Mouse (Mus musculus) left cerebral cortex, adult 18-20 months (tissue): Measurements from ENCODE around the gene Gdf11. TPM values are rescaled to one million over a fixed set of nuclear protein-coding genes. Genes with fewer than 3 reads are reported as not detected.
A peak's percentile ranks its signal among the peaks of the same experiment; 100 is the strongest.

Experiments used
- DNase-seq, 2 experiments: peaks; one replicate each; pipeline ENCODE4 v3.0.0; 2021 to 2022; ENCODE audit warnings: low spot score in 2 of 2, mixed read lengths in 1 of 2
- total RNA-seq, 2 experiments: library from RNA; stranded (reverse); gene quantifications; 2 replicates each; pipeline ENCODE4 v1.2.3; 2021

The Gdf11 gene
- total RNA-seq, 2 experiments from 2014 or later, result 12.5 to 15.2 TPM

- DNase-seq, result no peak
Measured at GRCm38 (mm10) chr10:128920736-128921161, 29.2 kb upstream of the Gdf11 start.

- no peak for DNase-seq
Measured at GRCm38 (mm10) chr10:128919966-128920365, 28.4 kb upstream of the Gdf11 start.

- peak in 1 of 2 experiments; percentile 31 for DNase-seq
Measured at GRCm38 (mm10) chr10:128919203-128919631, 27.7 kb upstream of the Gdf11 start.

- peak in 1 of 2 experiments; percentile 50 for DNase-seq
Measured at GRCm38 (mm10) chr10:128918246-128918645, 26.7 kb upstream of the Gdf11 start.

- DNase-seq, result no peak
Measured at GRCm38 (mm10) chr10:128917400-128917799, 25.9 kb upstream of the Gdf11 start.

GRCm38 (mm10) chr10:128916665-128917064, 25.1 kb upstream of the Gdf11 start:
- no peak for DNase-seq

GRCm38 (mm10) chr10:128915550-128915949, 24.0 kb upstream of the Gdf11 start:
- DNase-seq, result no peak

GRCm38 (mm10) chr10:128913696-128914095, 22.2 kb upstream of the Gdf11 start:
- DNase-seq, result no peak

GRCm38 (mm10) chr10:128913219-128913618, 21.7 kb upstream of the Gdf11 start:
- peak; percentile 88 to 94 for DNase-seq

GRCm38 (mm10) chr10:128912791-128913190, 21.3 kb upstream of the Gdf11 start:
- DNase-seq, result no peak

GRCm38 (mm10) chr10:128912268-128912667, 20.8 kb upstream of the Gdf11 start:
- no peak for DNase-seq

GRCm38 (mm10) chr10:128911430-128911829, 19.9 kb upstream of the Gdf11 start:
- DNase-seq, result no peak

GRCm38 (mm10) chr10:128910066-128910841, 18.7 kb upstream of the Gdf11 start:
- no peak for DNase-seq

- DNase-seq, result peak; percentile 52 to 54
Measured at GRCm38 (mm10) chr10:128909567-128910028, 18.1 kb upstream of the Gdf11 start.

GRCm38 (mm10) chr10:128908778-128909448, 17.4 kb upstream of the Gdf11 start:
- DNase-seq, result no peak

GRCm38 (mm10) chr10:128904812-128905211, 13.3 kb upstream of the Gdf11 start:
- DNase-seq, result no peak

GRCm38 (mm10) chr10:128902409-128902988, 11.0 kb upstream of the Gdf11 start:
- DNase-seq, result no peak

- DNase-seq, result no peak
Measured at GRCm38 (mm10) chr10:128901409-128901808, 9.9 kb upstream of the Gdf11 start.

- DNase-seq, result no peak
Measured at GRCm38 (mm10) chr10:128900698-128901097, 9.2 kb upstream of the Gdf11 start, which contains the start of gene Cd63. Cd63 (plus strand) TSS chr10:128900989.

- DNase-seq, result no peak
Measured at GRCm38 (mm10) chr10:128899759-128900490, 8.4 kb upstream of the Gdf11 start.

- no peak for DNase-seq
Measured at GRCm38 (mm10) chr10:128897501-128897900, 6.0 kb upstream of the Gdf11 start.
